Mouse (Mus musculus): Measurements from ENCODE around the gene Naglu.

The Naglu gene

GRCm38 (mm10) chr11:101084246-101084645 is 14.4 kb downstream of the Naglu start:
- in situ Hi-C loops (cut with MboI, MseI) = no loop called here

GRCm38 (mm10) chr11:101084811-101085210 is 15.0 kb downstream of the Naglu start:
- in situ Hi-C loops (cut with MboI, MseI) = loop anchor here (5.0 kb wide), 1 partner anchor 37 kb away; no protein-coding TSS in a partner anchor

GRCm38 (mm10) chr11:101085617-101086322 is 16.0 kb downstream of the Naglu start:
- in situ Hi-C loops (cut with MboI, MseI) = loop anchor here (5.0 kb wide), 1 partner anchor 37 kb away; no protein-coding TSS in a partner anchor

DNA sequence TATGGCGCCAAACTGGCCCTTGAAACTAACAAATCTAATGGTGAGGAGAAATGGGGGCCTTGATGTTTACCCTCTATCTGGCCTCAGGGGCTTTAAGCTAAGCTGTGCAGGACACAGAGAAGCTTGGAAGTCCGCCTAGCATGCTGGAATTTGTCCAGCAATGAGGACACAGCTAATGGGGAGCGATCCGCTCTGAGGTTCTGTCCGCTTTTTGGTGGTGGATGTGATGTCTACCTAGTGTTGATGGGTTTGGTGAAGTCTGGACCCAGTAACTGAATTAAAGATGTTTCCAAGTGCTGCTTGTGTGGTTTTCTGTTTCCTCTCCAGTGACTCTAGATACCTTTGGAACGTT is 16.5 kb downstream of the Naglu start:
- in situ Hi-C loops (cut with MboI, MseI) = loop anchor here (5.0 kb wide), 1 partner anchor 36 kb away; no protein-coding TSS in a partner anchor

GRCm38 (mm10) chr11:101086756-101087681 is 17.2 kb downstream of the Naglu start, which contains the start of gene Mlx:
Mlx (plus strand) TSS chr11:101087277.
- in situ Hi-C loops (cut with MboI, MseI) = loop anchor here (5.0 kb wide), 1 partner anchor 35 kb away; no protein-coding TSS in a partner anchor

GRCm38 (mm10) chr11:101087682-101088055 is 17.9 kb downstream of the Naglu start:
- in situ Hi-C loops (cut with MboI, MseI) = loop anchor here (5.0 kb wide), 1 partner anchor 35 kb away; no protein-coding TSS in a partner anchor

DNA sequence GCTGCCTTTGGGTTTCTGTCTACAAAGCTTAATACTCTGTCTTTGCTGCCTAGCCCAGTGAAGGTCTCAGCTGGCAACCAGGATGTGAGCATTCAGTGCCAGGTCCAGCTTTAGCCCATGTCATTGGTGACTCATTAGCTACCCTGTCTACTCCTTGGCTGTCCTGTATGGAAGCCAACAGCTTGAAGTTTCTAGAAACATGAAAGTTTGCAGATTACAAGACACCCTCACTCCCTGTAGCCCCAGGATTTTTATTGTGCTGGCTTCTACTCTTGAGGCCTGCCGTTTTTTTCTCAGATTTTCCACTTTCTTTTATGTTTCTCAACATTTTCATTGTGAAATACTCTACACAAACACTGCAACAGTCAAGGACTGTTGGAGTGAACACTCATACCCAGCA is 20.1 kb downstream of the Naglu start:
- in situ Hi-C loops (cut with MboI, MseI) = loop anchor here (5.0 kb wide), 1 partner anchor 32 kb away; no protein-coding TSS in a partner anchor

DNA sequence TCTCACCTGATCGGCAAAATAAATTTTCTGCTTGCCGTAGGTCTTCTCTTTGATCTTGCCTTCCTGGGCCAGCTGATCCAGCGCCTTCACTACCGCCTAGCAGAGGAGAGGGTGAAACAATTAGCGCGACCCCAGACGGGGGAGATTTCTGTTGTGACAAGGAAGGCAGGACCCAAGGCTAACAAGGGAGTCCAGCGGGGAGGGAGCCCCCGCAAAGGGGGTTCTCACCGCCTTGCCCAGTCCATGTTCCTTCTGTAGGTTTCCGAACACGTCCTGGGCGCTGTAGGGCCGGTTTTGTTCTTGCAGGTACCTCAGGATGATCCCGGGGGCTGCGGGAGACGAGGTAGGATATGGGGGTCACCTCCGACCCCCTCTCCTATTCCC is 25.1 kb downstream of the Naglu start:
- in situ Hi-C loops (cut with MboI, MseI) = no loop called here

- in situ Hi-C loops (cut with MboI, MseI) = no loop called here
These were observed 25.7 kb downstream of the Naglu start, which contains the start of gene Psmc3ip for GRCm38 (mm10) chr11:101095314-101096024. Psmc3ip (minus strand) TSS chr11:101095436.

DNA sequence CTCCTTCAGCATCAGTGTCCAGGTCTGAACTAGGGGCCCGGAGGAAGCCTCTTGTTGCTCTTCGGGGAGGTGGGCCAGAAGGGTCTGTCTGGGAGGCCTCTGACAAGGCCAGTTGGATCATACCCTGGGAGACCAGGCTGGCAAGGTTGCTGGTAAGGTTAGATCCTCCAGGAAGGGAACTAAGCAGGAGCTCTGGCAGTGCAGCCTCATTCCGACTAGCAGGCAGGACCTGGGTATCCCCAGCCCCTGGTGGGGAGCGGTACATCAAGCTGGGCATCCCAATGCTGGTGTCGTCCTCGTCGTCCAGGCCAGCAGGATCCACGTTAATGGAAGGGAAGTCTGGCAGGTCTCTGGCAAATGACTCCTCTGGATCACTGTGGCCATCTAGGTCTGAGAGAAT is 28.4 kb downstream of the Naglu start:
- in situ Hi-C loops (cut with MboI, MseI) = no loop called here

- in situ Hi-C loops (cut with MboI, MseI) = no loop called here
These were observed 33.2 kb downstream of the Naglu start for GRCm38 (mm10) chr11:101103011-101103410.

GRCm38 (mm10) chr11:101109351-101109750 is 39.5 kb downstream of the Naglu start:
- in situ Hi-C loops (cut with MboI, MseI) = no loop called here

DNA sequence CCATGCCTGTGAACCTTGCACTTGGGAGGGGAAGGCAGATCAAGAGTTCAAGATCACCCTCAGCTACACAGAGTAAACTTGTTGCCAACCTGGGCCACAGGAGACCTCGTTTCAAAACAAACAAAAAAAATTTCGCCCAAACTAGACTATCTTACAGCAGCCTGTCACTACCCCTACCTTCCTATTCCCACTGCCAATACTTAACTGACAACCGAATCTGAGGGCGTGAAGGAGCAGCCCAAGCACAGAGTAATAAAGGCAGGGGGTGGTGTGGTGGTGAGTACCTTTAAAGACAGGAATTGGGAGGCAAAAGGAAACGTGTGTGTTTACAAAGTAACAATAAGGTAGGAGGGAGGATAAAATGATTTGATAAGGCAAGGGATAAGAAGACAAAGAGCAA is 40.9 kb downstream of the Naglu start:
- in situ Hi-C loops (cut with MboI, MseI) = no loop called here

GRCm38 (mm10) chr11:101111178-101111577 is 41.4 kb downstream of the Naglu start:
- in situ Hi-C loops (cut with MboI, MseI) = no loop called here

GRCm38 (mm10) chr11:101112186-101112585 is 42.4 kb downstream of the Naglu start:
- in situ Hi-C loops (cut with MboI, MseI) = no loop called here

DNA sequence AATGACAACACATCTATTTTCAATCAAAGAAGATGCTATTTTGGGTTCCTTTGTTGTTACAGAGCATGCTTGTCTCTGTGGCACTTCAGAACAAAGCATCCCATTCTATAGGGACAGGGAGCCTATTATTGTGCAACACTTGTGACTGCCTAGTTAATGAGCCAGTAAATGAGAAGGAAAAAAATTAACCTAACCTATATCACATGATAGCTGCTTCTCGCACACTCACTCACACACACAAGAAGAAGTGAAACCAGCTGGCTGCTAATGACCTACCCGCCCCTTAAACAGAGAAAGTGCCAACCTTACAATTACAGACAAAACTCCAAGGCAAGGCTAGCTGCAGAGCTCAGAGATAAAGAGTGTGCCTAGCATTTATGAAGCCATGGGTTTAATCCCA is 45.8 kb downstream of the Naglu start:
- in situ Hi-C loops (cut with MboI, MseI) = no loop called here

- in situ Hi-C loops (cut with MboI, MseI) = no loop called here
These were observed 48.3 kb downstream of the Naglu start for GRCm38 (mm10) chr11:101118105-101118504.

DNA sequence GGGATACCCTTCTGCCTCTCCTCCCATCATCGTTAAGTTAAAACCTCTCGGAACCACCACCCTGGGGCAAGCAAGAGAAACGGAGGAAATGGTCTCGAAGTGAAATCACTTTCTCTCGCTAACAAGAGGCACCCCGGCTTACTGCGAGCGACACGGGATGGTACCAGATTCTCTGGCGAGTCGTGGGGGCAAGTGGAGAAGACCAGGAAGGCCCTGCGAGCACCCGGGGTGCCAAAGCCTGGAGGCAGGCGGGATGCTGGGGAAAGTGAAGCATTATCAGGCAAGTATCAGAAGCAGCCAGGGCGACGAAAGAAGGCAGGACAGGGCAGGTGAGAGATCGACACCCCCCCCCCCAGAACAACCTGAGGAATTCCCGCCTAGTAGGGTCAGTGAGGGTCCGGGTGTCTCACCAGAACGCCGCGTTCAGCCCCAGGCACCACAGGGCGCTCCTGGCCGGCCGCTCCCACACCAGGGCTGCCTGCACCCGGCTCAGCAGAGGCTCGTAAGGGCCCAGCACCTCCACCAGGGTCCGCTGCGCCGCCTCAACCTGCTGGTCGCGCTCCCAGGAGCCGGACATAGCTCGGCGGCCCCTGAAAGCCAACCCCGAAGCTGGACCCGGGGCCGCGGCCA is 49.4 kb downstream of the Naglu start:
- in situ Hi-C loops (cut with MboI, MseI) = no loop called here

- in situ Hi-C loops (cut with MboI, MseI) = loop anchor here (5.0 kb wide), 2 partner anchors 33 to 42 kb away; partner anchors contain the start of gene Mlx
These were observed 50.1 kb downstream of the Naglu start, which contains the start of the genes Retreg3 and Tubg1 for GRCm38 (mm10) chr11:101119761-101120544. Retreg3 (minus strand) TSS chr11:101119893. Tubg1 (plus strand) TSS chr11:101119938.

All from regulatory T cell (primary cell).